Mouse (Mus musculus) heart, postnatal 0 days (tissue): ENCODE results near the gene Olfr427.

Experiments
- CTCF ChIP-seq: IDR thresholded peaks from 2 replicates; pipeline ENCODE4 v1.5.1; 2016; ENCODE audit warnings: antibody characterized with exemption, control low read depth, low read depth
- EP300 ChIP-seq: IDR thresholded peaks from 2 replicates; pipeline ENCODE4 v1.6.1; 2016; ENCODE audit warnings: antibody characterized with exemption, low read depth

- no peak for TF ChIP-seq CTCF
- TF ChIP-seq EP300 = no peak
Measured at GRCm38 (mm10) chr1:174096591-174096990, at the start of gene Olfr427.
